Mouse (Mus musculus): ENCODE measurements around the gene Decr2.

GRCm38 (mm10) chr17:26114061-26114460 is 23.9 kb upstream of the Decr2 start:
- TF ChIP-seq CTCF (IDR thresholded peaks at IDR 0.05; ENCODE audit: low read depth) (no peak), EP300 (optimal IDR thresholded peaks at IDR 0.05) (no peak)
